Comparison of ENCODE assay signal across 15 mouse cellular contexts in genomic region chr4:136756486-136756885, GRCm38 (mm10).
DNase-seq lines count a peak whose midpoint lies in the region; ATAC-seq and TF ChIP-seq lines count a peak whose summit lies in the region.
"Had no signal": no experiment of that assay in that cellular context is flagged by ENCODE, and none has a peak within 500 bp of the region (broad histone marks: within the 10 kb centered on the region; RNA-seq: fewer than 3 reads in every experiment).

No protein-coding gene starts in this region.

- H3K36me3 ChIP-seq in hindbrain, embryonic 10.5 days = peaks cover 29% of the 10 kb centered on the region
- peaks cover 48% of the 10 kb centered on the region for H3K36me3 ChIP-seq in midbrain, embryonic 10.5 days
- no peaks in the 10 kb centered on the region for H3K36me3 ChIP-seq in neural tube, embryonic 14.5 days (ENCODE audit: control insufficient read depth, insufficient read depth, low read length)
- no peaks in the 10 kb centered on the region for H3K36me3 ChIP-seq in kidney, adult 2 months (ENCODE audit: control insufficient read depth, insufficient read depth, low read length)

- H3K4me2 ChIP-seq in neural tube, embryonic 14.5 days (ENCODE audit: low read depth, low read length) = no peak overlapping the region

- WGBS in hindbrain, embryonic 10.5 days = 47% methylated on average over 6 of the region's 6 CpGs
- 39% methylated on average over 6 of the region's 6 CpGs for WGBS in midbrain, embryonic 10.5 days
- WGBS in neural tube, embryonic 14.5 days = 21% methylated on average over 6 of the region's 6 CpGs
- WGBS in kidney, adult 2 months = 68% methylated on average over 6 of the region's 6 CpGs

- no peak overlapping the region for H3K9ac ChIP-seq in neural tube, embryonic 14.5 days (replicated peaks; ENCODE audit: low read depth, low read length)
- H3K9ac ChIP-seq: limb, embryonic 15.5 days had no signal

- no peak for ATAC-seq in neural tube, embryonic 14.5 days (ENCODE audit: low read depth)
- ATAC-seq: inflammation-experienced regulatory T-cells, adult 6 months; Patski had no signal

- no peaks in the 10 kb centered on the region for H3K27me3 ChIP-seq in hindbrain, embryonic 10.5 days (ENCODE audit: insufficient read depth, poor library complexity, severe bottlenecking)
- H3K27me3 ChIP-seq in midbrain, embryonic 10.5 days (ENCODE audit: low read depth, poor library complexity, severe bottlenecking) = peaks cover 12% of the 10 kb centered on the region
- H3K27me3 ChIP-seq in neural tube, embryonic 14.5 days (ENCODE audit: control insufficient read depth, insufficient read depth, low read length) = no peaks in the 10 kb centered on the region
- H3K27me3 ChIP-seq in kidney, adult 2 months (replicated peaks; ENCODE audit: control insufficient read depth, insufficient read depth, low read length) = no peaks in the 10 kb centered on the region
- H3K27me3 ChIP-seq: limb, embryonic 15.5 days; Patski had no signal

- no peaks in the 10 kb centered on the region for H3K9me3 ChIP-seq in hindbrain, embryonic 10.5 days
- H3K9me3 ChIP-seq in midbrain, embryonic 10.5 days (replicated peaks) = no peaks in the 10 kb centered on the region
- H3K9me3 ChIP-seq in neural tube, embryonic 14.5 days (ENCODE audit: control insufficient read depth, low read length) = no peaks in the 10 kb centered on the region
- H3K9me3 ChIP-seq: limb, embryonic 15.5 days had no signal

- H3K4me3 ChIP-seq in layer of hippocampus, adult 2 months = no peak overlapping the region
- H3K4me3 ChIP-seq in hindbrain, embryonic 10.5 days = peak overlapping the region; percentile 42
- peak overlapping the region; percentile 46 for H3K4me3 ChIP-seq in midbrain, embryonic 10.5 days
- no peak overlapping the region for H3K4me3 ChIP-seq in neural tube, embryonic 14.5 days (ENCODE audit: low read depth, low read length)
- H3K4me3 ChIP-seq in kidney, adult 2 months (ENCODE audit: insufficient read depth, low read depth, low read length) = no peak overlapping the region

- H3K27ac ChIP-seq in layer of hippocampus, adult 2 months = peak overlapping the region; percentile 71
- peak overlapping the region; percentile 96 for H3K27ac ChIP-seq in hindbrain, embryonic 10.5 days
- peak overlapping the region; percentile 98 for H3K27ac ChIP-seq in midbrain, embryonic 10.5 days (replicated peaks)
- H3K27ac ChIP-seq in neural tube, embryonic 14.5 days (ENCODE audit: low read depth, low read length) = peak overlapping the region; percentile 78
- H3K27ac ChIP-seq in kidney, adult 2 months (ENCODE audit: insufficient read depth, low read depth, low read length) = no peak overlapping the region
- H3K27ac ChIP-seq: limb, embryonic 15.5 days had no signal

- no peak for DNase-seq in layer of hippocampus, adult 2 months (ENCODE audit: low spot score in 2 of 2)
- no peak for DNase-seq in layer of hippocampus, postnatal 25 days (ENCODE audit: extremely low spot score in 1 of 2, low spot score in 1 of 2)
- no peak for DNase-seq in hindbrain, embryonic 10.5 days (ENCODE audit: low spot score)
- DNase-seq in midbrain, embryonic 10.5 days (ENCODE audit: low spot score) = no peak
- no peak for DNase-seq in natural killer cell, adult 2 months (ENCODE audit: low spot score in 2 of 2)
- DNase-seq in kidney, adult 2 months = no peak
- no peak for DNase-seq in frontal cortex, postnatal 14 days (ENCODE audit: low spot score in 2 of 2)
- DNase-seq: heart, adult 11 months; kidney, postnatal 25 days; layer of hippocampus, postnatal 36 days; lung, adult 2 months had no signal

- H3K4me1 ChIP-seq in hindbrain, embryonic 10.5 days (replicated peaks) = peaks cover 97% of the 10 kb centered on the region
- peaks cover 97% of the 10 kb centered on the region for H3K4me1 ChIP-seq in midbrain, embryonic 10.5 days
- H3K4me1 ChIP-seq in neural tube, embryonic 14.5 days (ENCODE audit: control insufficient read depth, insufficient read depth, low read length) = peaks cover 47% of the 10 kb centered on the region
- H3K4me1 ChIP-seq in kidney, adult 2 months (ENCODE audit: control insufficient read depth, insufficient read depth, low read length) = no peaks in the 10 kb centered on the region

- TF ChIP-seq CTCF in layer of hippocampus, adult 2 months (conservative IDR thresholded peaks at IDR 0.05) = no peak
- TF ChIP-seq CTCF in kidney, adult 2 months (conservative IDR thresholded peaks at IDR 0.05; ENCODE audit: insufficient read depth, insufficient read length, low read depth, low read length) = no peak

- TF ChIP-seq POLR2A in kidney, adult 2 months (IDR thresholded peaks at IDR 0.05; ENCODE audit: low read depth, low read length) = no peak

Comparison
In these comparisons a context has a peak if more than half of its experiments do, and no peak if none do; other contexts are left out.
1. H3K4me3 ChIP-seq: peak in hindbrain, embryonic 10.5 days (single experiment) and midbrain, embryonic 10.5 days (single experiment); none in layer of hippocampus, adult 2 months (single experiment), neural tube, embryonic 14.5 days (single experiment) and kidney, adult 2 months (single experiment).